Mouse (Mus musculus) E14TG2a.4 (cell line): ENCODE measurements at regions not wholly inside any gene's neighbourhood (a gene's known extent, or its start where the extent isn't known, plus 50 kb on each side); places are given as distances from the start of the nearest gene placed in this dataset.

Source experiments
- H3K27me3 ChIP-seq: 2 replicates; pipeline ENCODE4 v1.6.1; 2014; ENCODE audit warnings: low read length, control low read depth; ENCODE audit not compliant: insufficient read depth
- H3K36me3 ChIP-seq: 2 replicates; pipeline ENCODE4 v1.6.1; 2014; ENCODE audit warnings: low read length, control low read depth; ENCODE audit not compliant: insufficient read depth
- H3K4me1 ChIP-seq: replicated peaks from 2 replicates; pipeline ENCODE4 v1.6.1; 2014; ENCODE audit warnings: low read depth, low read length, control low read depth
- H3K4me3 ChIP-seq: replicated peaks from 2 replicates; pipeline ENCODE4 v1.5.1; 2014; ENCODE audit warnings: mild to moderate bottlenecking, low read length
- H3K9me3 ChIP-seq: 2 replicates; pipeline ENCODE4 v1.6.1; 2014; ENCODE audit warnings: low read length, control low read depth
- CTCF ChIP-seq: conservative IDR thresholded peaks from 2 replicates; pipeline ENCODE4 v1.5.1; 2014; ENCODE audit warnings: low read length
- NANOG ChIP-seq: IDR thresholded peaks from 2 replicates; pipeline ENCODE4 v1.6.1; 2014; ENCODE audit warnings: borderline replicate concordance, low read length, mixed read lengths
- POU5F1 ChIP-seq: IDR thresholded peaks from 2 replicates; pipeline ENCODE4 v1.6.1; 2014; ENCODE audit warnings: low read length, borderline replicate concordance

- Histone ChIP-seq H3K4me1 (no peaks in the 10 kb centered on the region), H3K9me3 (peaks cover 32% of the 10 kb centered on the region), H3K27me3 (no peaks in the 10 kb centered on the region), H3K4me3 (no peak overlapping the region), H3K36me3 (no peaks in the 10 kb centered on the region)
- TF ChIP-seq POU5F1: no peak
- TF ChIP-seq NANOG: no peak
- no peak for TF ChIP-seq CTCF
Observed at GRCm38 (mm10) chr4:47645093-47645492, 170.6 kb downstream of the Sec61b start.

- TF ChIP-seq CTCF (no peak), NANOG (no peak), POU5F1 (no peak)
- Histone ChIP-seq H3K4me3 (no peak overlapping the region), H3K27me3 (no peaks in the 10 kb centered on the region), H3K36me3 (no peaks in the 10 kb centered on the region), H3K9me3 (peaks cover 32% of the 10 kb centered on the region), H3K4me1 (no peaks in the 10 kb centered on the region)
Observed at GRCm38 (mm10) chr4:47648701-47649100, 174.2 kb downstream of the Sec61b start.

DNA sequence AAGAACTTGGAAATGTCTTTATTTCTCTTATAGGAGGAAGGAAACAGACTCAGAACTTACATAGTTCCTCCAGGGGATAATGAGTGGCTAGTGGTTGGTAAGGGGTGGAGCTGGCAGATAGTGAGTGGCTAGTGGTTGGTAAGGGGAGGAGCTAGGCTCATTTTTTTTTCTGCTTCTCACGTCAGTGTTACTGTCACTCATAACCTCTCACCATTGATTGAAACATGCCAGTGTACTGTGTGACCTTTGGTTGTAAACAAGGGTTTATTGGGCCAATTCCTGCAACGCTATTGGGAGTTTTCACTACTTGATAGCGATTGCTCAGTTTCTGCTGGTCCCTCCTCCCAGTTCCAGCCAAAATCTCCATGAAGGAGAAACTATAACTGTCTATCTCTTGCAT is 175.5 kb downstream of the Sec61b start:
- no peak overlapping the region for H3K4me3 ChIP-seq
- no peaks in the 10 kb centered on the region for H3K36me3 ChIP-seq
- peaks cover 26% of the 10 kb centered on the region for H3K9me3 ChIP-seq
- H3K4me1 ChIP-seq: no peaks in the 10 kb centered on the region
- TF ChIP-seq NANOG: no peak
- H3K27me3 ChIP-seq: no peaks in the 10 kb centered on the region

DNA sequence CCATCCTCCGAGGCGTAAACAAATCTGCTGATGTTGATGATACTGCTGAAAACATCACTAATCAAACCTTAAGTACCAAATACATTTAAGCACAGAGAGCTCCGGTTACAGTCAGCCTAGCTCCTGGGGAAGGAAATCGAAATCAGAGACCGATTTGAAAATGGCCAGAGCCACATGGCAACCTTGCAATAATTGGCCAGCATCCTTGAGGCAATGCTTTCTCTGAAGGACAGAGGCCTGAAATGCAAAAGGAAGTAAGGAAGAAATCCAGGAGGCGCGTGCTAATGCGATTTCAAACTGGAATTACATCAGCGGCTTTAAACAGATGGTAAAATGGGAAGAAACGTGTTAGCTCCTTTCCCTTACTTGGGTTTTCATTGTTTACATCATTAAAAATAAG is 177.1 kb downstream of the Sec61b start:
- H3K27me3 ChIP-seq: no peaks in the 10 kb centered on the region
- H3K36me3 ChIP-seq: no peaks in the 10 kb centered on the region
- H3K4me1 ChIP-seq: no peaks in the 10 kb centered on the region
- TF ChIP-seq CTCF: no peak
- TF ChIP-seq POU5F1: no peak
- TF ChIP-seq NANOG: no peak
- H3K9me3 ChIP-seq: peaks cover 11% of the 10 kb centered on the region
- no peak overlapping the region for H3K4me3 ChIP-seq

DNA sequence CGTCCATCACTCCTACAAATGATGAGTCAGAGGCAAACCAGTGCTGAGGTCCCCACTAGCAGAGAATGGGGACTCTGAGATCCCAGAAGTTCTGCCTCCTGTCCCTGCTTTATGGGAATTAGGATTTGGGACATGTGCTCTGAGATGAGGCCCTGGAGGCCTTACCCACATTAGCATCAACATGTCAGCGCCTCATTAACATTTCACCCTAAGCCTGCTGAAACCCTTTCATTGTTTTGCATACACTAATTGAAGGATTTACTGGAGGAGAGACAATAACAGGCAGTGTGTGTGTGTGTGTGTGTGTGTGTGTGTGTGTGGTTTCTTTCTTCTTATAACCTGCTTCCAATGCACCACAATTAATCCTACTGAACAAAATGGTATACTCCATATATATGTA is 178.7 kb downstream of the Sec61b start:
- Histone ChIP-seq H3K36me3 (no peaks in the 10 kb centered on the region), H3K9me3 (no peaks in the 10 kb centered on the region; the same call in 1 of the 2 replicates), H3K4me1 (no peaks in the 10 kb centered on the region), H3K27me3 (no peaks in the 10 kb centered on the region), H3K4me3 (no peak overlapping the region)
- TF ChIP-seq NANOG (no peak), POU5F1 (no peak)

GRCm38 (mm10) chr4:47669519-47669918 is 195.1 kb downstream of the Sec61b start:
- Histone ChIP-seq H3K36me3 (no peaks in the 10 kb centered on the region), H3K9me3 (peaks cover 9% of the 10 kb centered on the region; the same call in 1 of the 2 replicates), H3K4me3 (no peak overlapping the region), H3K4me1 (no peaks in the 10 kb centered on the region), H3K27me3 (no peaks in the 10 kb centered on the region)
- TF ChIP-seq NANOG: no peak
- no peak for TF ChIP-seq POU5F1
- no peak for TF ChIP-seq CTCF

- Histone ChIP-seq H3K9me3 (peaks cover 9% of the 10 kb centered on the region; the same call in 1 of the 2 replicates), H3K4me3 (no peak overlapping the region), H3K4me1 (no peaks in the 10 kb centered on the region), H3K36me3 (no peaks in the 10 kb centered on the region), H3K27me3 (no peaks in the 10 kb centered on the region)
- no peak for TF ChIP-seq POU5F1
- TF ChIP-seq NANOG: no peak
- TF ChIP-seq CTCF: no peak
Observed at GRCm38 (mm10) chr4:47670476-47670875, 196.0 kb downstream of the Sec61b start.

- H3K36me3 ChIP-seq: no peaks in the 10 kb centered on the region
- no peak for TF ChIP-seq POU5F1
- H3K9me3 ChIP-seq: peaks cover 9% of the 10 kb centered on the region; the same call in 1 of the 2 replicates
- no peak overlapping the region for H3K4me3 ChIP-seq
- no peaks in the 10 kb centered on the region for H3K4me1 ChIP-seq
- no peaks in the 10 kb centered on the region for H3K27me3 ChIP-seq
Observed at GRCm38 (mm10) chr4:47671362-47671761, 196.9 kb downstream of the Sec61b start.

DNA sequence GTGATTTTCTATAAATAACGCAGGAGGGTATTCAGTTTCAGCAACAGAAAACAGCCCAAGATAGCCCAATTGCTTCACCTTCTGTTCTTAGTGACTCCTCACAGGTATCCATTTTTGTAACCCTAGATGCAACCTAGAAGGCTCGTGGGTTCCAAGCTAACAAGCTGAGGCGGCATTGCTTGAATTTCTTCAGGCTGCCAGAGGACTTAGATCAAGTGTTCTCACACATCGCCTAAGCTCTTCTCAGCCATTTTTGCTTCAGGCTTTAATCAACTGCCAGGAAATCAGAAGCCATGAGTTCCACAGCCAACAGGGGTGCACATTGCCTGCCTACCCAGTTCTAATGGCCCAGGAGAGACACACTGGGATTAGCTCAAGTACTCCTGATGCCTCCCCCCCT is 206.7 kb downstream of the Sec61b start:
- no peaks in the 10 kb centered on the region for H3K9me3 ChIP-seq
- TF ChIP-seq NANOG (no peak), POU5F1 (no peak), CTCF (no peak)
- no peaks in the 10 kb centered on the region for H3K36me3 ChIP-seq
- no peaks in the 10 kb centered on the region for H3K27me3 ChIP-seq
- no peaks in the 10 kb centered on the region for H3K4me1 ChIP-seq
- no peak overlapping the region for H3K4me3 ChIP-seq
